20 mouse cellular contexts compared by ENCODE assay signal in the genomic region with DNA sequence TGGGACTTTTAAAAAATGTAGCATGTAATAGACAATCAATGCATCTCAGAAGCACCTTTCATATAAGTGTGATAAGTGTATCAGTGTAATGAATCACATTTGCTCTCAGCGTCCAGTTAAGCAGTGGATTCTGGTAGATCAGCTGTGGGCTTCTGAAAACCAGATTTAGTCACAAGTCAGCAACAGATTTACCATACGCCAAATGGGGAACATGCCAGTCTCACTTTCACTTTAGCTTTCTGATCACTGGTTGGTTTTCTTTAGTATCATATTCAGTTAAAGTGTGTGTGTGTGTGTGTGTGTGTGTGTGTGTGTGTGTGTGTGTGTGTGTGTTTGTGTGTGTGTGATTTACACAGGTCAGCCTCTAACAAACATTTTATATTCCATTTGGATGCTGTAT.
A peak's percentile ranks its signal among the peaks of the same experiment; 100 is the strongest.
DNase-seq lines count a peak whose midpoint lies in the region; ATAC-seq lines count a peak whose summit lies in the region.
"Had no signal": no experiment of that assay in that cellular context is flagged by ENCODE, and none has a peak within 500 bp of the region (broad histone marks: within the 10 kb centered on the region; RNA-seq: fewer than 3 reads in every experiment).

No protein-coding gene starts in this region.

- H3K27ac ChIP-seq in brown adipose tissue, adult 24 weeks (replicated peaks; ENCODE audit: low read depth, low read length) = peak overlapping the region; percentile 8
- H3K27ac ChIP-seq in heart, embryonic 11.5 days (ENCODE audit: low read depth, low read length) = no peak overlapping the region
- H3K27ac ChIP-seq in midbrain, embryonic 11.5 days (ENCODE audit: low read depth, low read length) = no peak overlapping the region
- H3K27ac ChIP-seq: embryonic facial prominence, embryonic 10.5 days; hindbrain, postnatal 0 days; lung, embryonic 15.5 days; midbrain, embryonic 10.5 days; neural tube, embryonic 12.5 days; stomach, embryonic 15.5 days had no signal

- H3K9me3 ChIP-seq in heart, embryonic 11.5 days (replicated peaks; ENCODE audit: control insufficient read depth, low read length) = no peaks in the 10 kb centered on the region
- no peaks in the 10 kb centered on the region for H3K9me3 ChIP-seq in midbrain, embryonic 11.5 days (ENCODE audit: control insufficient read depth, low read length)
- H3K9me3 ChIP-seq: embryonic facial prominence, embryonic 10.5 days; heart, embryonic 12.5 days; lung, embryonic 15.5 days; midbrain, embryonic 10.5 days; neural tube, embryonic 12.5 days; stomach, embryonic 15.5 days had no signal

- H3K4me3 ChIP-seq in brown adipose tissue, adult 24 weeks (ENCODE audit: insufficient read depth, low read depth, low read length) = no peak overlapping the region; the same call in 1 of the 2 replicates
- no peak overlapping the region for H3K4me3 ChIP-seq in heart, embryonic 11.5 days (ENCODE audit: low read depth, low read length)
- no peak overlapping the region for H3K4me3 ChIP-seq in midbrain, embryonic 11.5 days (ENCODE audit: low read depth, low read length)
- H3K4me3 ChIP-seq: embryonic facial prominence, embryonic 10.5 days; erythroblast, embryonic 14.5 days; heart, embryonic 12.5 days; lung, embryonic 15.5 days; midbrain, embryonic 10.5 days; neural tube, embryonic 12.5 days; stomach, embryonic 15.5 days had no signal

- H3K4me2 ChIP-seq in heart, embryonic 11.5 days = no peak overlapping the region
- no peak overlapping the region for H3K4me2 ChIP-seq in midbrain, embryonic 11.5 days
- H3K4me2 ChIP-seq: heart, embryonic 12.5 days; lung, embryonic 15.5 days; neural tube, embryonic 12.5 days; stomach, embryonic 15.5 days had no signal

- no peak overlapping the region for H3K9ac ChIP-seq in heart, embryonic 11.5 days (ENCODE audit: low read depth, low read length)
- H3K9ac ChIP-seq in midbrain, embryonic 11.5 days (ENCODE audit: low read length) = no peak overlapping the region
- H3K9ac ChIP-seq: heart, embryonic 12.5 days; lung, embryonic 15.5 days; neural tube, embryonic 12.5 days; stomach, embryonic 15.5 days had no signal

- ATAC-seq in megakaryocyte progenitor cell, adult 5-6 weeks (replicated peaks; ENCODE audit: poor library complexity) = peak; percentile 71
- no peak for ATAC-seq in heart, embryonic 11.5 days (replicated peaks; ENCODE audit: insufficient number of reproducible peaks, low FRiP score, low TSS enrichment)
- ATAC-seq in midbrain, embryonic 11.5 days (ENCODE audit: low FRiP score) = no peak
- ATAC-seq: hindbrain, postnatal 0 days had no signal

- H3K36me3 ChIP-seq in heart, embryonic 11.5 days (ENCODE audit: control insufficient read depth, insufficient read depth, low read length) = no peaks in the 10 kb centered on the region
- no peaks in the 10 kb centered on the region for H3K36me3 ChIP-seq in midbrain, embryonic 11.5 days (ENCODE audit: control insufficient read depth, insufficient read depth, low read length)
- H3K36me3 ChIP-seq: embryonic facial prominence, embryonic 10.5 days; heart, embryonic 12.5 days; lung, embryonic 15.5 days; midbrain, embryonic 10.5 days; neural tube, embryonic 12.5 days; stomach, embryonic 15.5 days had no signal

- no peaks in the 10 kb centered on the region for H3K27me3 ChIP-seq in heart, embryonic 11.5 days (ENCODE audit: control insufficient read depth, insufficient read depth, low read length)
- no peaks in the 10 kb centered on the region for H3K27me3 ChIP-seq in midbrain, embryonic 11.5 days (ENCODE audit: control insufficient read depth, insufficient read depth, low read length)
- H3K27me3 ChIP-seq: heart, embryonic 12.5 days; lung, embryonic 15.5 days; neural tube, embryonic 12.5 days; stomach, embryonic 15.5 days had no signal

- 78% methylated on average over 2 of the region's 2 CpGs for WGBS in heart, embryonic 11.5 days (ENCODE audit: insufficient replicate concordance)
- WGBS in midbrain, embryonic 11.5 days = 92% methylated on average over 2 of the region's 2 CpGs

- H3K4me1 ChIP-seq in brown adipose tissue, adult 24 weeks (ENCODE audit: control insufficient read depth, insufficient read depth, insufficient read length, low read length) = peaks cover 22% of the 10 kb centered on the region
- H3K4me1 ChIP-seq in heart, embryonic 11.5 days (ENCODE audit: control insufficient read depth, insufficient read depth, low read length) = peaks cover 21% of the 10 kb centered on the region
- no peaks in the 10 kb centered on the region for H3K4me1 ChIP-seq in midbrain, embryonic 11.5 days (ENCODE audit: control insufficient read depth, insufficient read depth, low read length)
- H3K4me1 ChIP-seq: stomach, embryonic 15.5 days had no signal

- peak; percentile 69 for DNase-seq in 416B (ENCODE audit: low read depth)
- peak; percentile 69 for DNase-seq in CD4-positive helper T cell, adult 2 months (ENCODE audit: low read depth, low spot score)
- DNase-seq in midbrain, embryonic 11.5 days (ENCODE audit: low spot score, missing footprints) = no peak
- DNase-seq in layer of hippocampus, postnatal 36 days = no peak
- DNase-seq: adrenal gland, postnatal 10 days; cerebellum, postnatal 10 days; gastrocnemius, postnatal 14 days; heart, postnatal 36 days; liver had no signal

Comparison
In these comparisons a context has a peak if more than half of its experiments do, and no peak if none do; other contexts are left out.
1. DNase-seq: peak in 416B (single experiment) and CD4-positive helper T cell, adult 2 months (single experiment); none in midbrain, embryonic 11.5 days (single experiment) and layer of hippocampus, postnatal 36 days (0 of 2).